Mouse (Mus musculus): ENCODE results near the gene Grem2.

The Grem2 gene

GRCm38 (mm10) chr1:174788617-174789016 is 133.0 kb downstream of the Grem2 start:
- DNase-seq (ENCODE audit: low read depth, low spot score), result no peak
